Mouse (Mus musculus) intestine, embryonic 15.5 days (tissue): ENCODE results near the gene Ubox5. TPM values are rescaled to one million over a fixed set of nuclear protein-coding genes. Genes with fewer than 3 reads are reported as not detected.
A peak's percentile ranks its signal among the peaks of the same experiment; 100 is the strongest.

Experiments
- ATAC-seq: fragments of 200-750 bp; cut with Nextera tagmentation; 2 replicates; pipeline ENCODE4 v1.8.0; 2017; ENCODE audit warnings: moderate TSS enrichment, moderate library complexity
- H3K27ac ChIP-seq: fragments of 300-500 bp; sonication (generic); 2 replicates; pipeline ENCODE4 v1.5.1; 2015; ENCODE audit warnings: mild to moderate bottlenecking, inconsistent platforms
- H3K27me3 ChIP-seq: fragments of 300-500 bp; sonication (generic); replicated peaks from 2 replicates; pipeline ENCODE4 v1.6.1; 2015; ENCODE audit warnings: inconsistent platforms
- H3K36me3 ChIP-seq: fragments of 300-500 bp; sonication (generic); 2 replicates; pipeline ENCODE4 v1.6.1; 2015; ENCODE audit warnings: inconsistent platforms
- H3K4me1 ChIP-seq: fragments of 300-500 bp; sonication (generic); replicated peaks from 2 replicates; pipeline ENCODE4 v1.6.1; 2015; ENCODE audit warnings: inconsistent platforms
- H3K4me2 ChIP-seq: fragments of 300-500 bp; sonication (generic); replicated peaks from 2 replicates; pipeline ENCODE4 v1.6.1; 2015; ENCODE audit warnings: mild to moderate bottlenecking, inconsistent platforms
- H3K4me3 ChIP-seq: fragments of 300-500 bp; sonication (generic); replicated peaks from 2 replicates; pipeline ENCODE4 v1.5.1; 2015; ENCODE audit warnings: inconsistent platforms
- H3K9ac ChIP-seq: fragments of 300-500 bp; sonication (generic); 2 replicates; pipeline ENCODE4 v1.6.1; 2015; ENCODE audit warnings: inconsistent platforms
- H3K9me3 ChIP-seq: fragments of 300-500 bp; sonication (generic); 2 replicates; pipeline ENCODE4 v1.6.1; 2016; ENCODE audit warnings: inconsistent platforms
- WGBS: fragments of 180-500 bp; shearing (Covaris S2); methylation state at CpG from one replicate; pipeline ENCODE4 v1.1.7; 2015; 5-methylcytosine and 5-hydroxymethylcytosine counted together
- polyA plus RNA-seq: library from polyadenylated mRNA; unstranded; fragments of >200 nt; fragmentation: Nextera tagmentation; extraction: Ambion mirVana; gene quantifications from 2 replicates; pipeline ENCODE4 v1.2.1, GENCODE M21; 2015

The Ubox5 gene
- polyA plus RNA-seq, 1 experiment from 2014 or later: 12.0 TPM

DNA sequence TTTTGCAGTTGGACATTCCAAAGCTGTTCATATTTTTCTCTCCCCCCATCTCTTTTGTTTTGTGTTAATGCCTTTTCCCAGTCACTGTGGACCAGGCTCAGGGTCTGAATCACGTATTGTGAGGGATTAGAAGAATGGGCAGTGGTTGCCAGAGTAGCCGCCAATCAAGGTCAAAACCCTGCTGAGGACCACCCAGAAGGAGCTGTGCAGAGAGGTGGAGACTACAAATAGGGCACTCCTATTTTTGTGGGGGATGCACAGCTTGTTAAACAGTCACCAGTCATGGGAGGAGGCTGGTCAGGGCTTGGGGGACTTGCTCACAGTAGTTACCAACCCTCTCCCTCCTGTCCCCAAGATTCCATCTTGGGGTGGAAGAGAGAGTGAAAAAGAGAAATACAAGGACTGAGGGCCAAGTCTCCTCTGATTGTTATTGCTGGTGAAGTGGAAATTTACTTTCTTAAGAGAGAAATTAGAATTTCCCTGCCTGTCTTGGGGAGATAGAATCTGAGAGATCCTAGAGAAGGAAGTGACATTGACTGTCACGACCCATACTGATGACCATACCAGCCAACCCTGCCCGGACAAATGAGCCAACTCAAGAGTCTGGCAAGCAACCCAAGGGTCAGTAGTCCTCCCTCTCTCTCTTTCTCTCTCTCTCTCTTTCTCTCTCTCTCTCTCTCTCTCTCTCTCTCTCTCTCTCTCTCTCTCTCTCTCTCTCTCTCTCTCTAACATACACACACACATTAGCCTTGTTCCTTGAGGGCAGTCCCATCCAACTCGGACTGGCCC is 3.2 kb upstream of the Ubox5 start:
- no peak overlapping the region for H3K27ac ChIP-seq
- peaks cover 25% of the 10 kb centered on the region; the same call in 1 of the 2 replicates for H3K27me3 ChIP-seq
- no peak for ATAC-seq
- H3K9ac ChIP-seq: no peak overlapping the region
- H3K4me2 ChIP-seq: no peak overlapping the region
- WGBS: 64% methylated on average over 5 of the region's 5 CpGs
- H3K36me3 ChIP-seq: no peaks in the 10 kb centered on the region; the same call in 1 of the 2 replicates
- peaks cover 23% of the 10 kb centered on the region for H3K4me1 ChIP-seq
- no peak overlapping the region for H3K4me3 ChIP-seq
- H3K9me3 ChIP-seq: no peaks in the 10 kb centered on the region

DNA sequence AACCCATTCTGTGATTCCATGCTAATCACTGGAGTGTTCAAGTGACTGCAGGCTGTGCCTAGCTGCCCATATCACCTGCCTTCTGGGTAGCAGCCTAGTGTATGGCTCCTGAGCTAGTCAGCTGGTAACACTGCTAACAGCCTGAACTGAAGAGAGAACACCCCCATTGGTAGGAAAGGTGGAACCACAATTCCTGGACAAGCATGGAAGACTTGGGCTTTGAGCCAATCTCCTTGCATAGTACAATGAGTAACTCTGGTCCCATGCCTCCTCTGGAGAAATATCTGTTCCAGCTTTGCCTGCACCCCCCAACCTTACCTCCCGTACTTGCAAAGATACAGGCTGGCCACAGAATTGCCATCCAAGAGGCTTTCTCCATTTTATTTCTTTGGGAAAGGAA is 2.6 kb upstream of the Ubox5 start:
- no peaks in the 10 kb centered on the region; the same call in 1 of the 2 replicates for H3K36me3 ChIP-seq
- no peak overlapping the region for H3K4me2 ChIP-seq
- H3K27ac ChIP-seq: no peak overlapping the region
- 97% methylated on average over 1 of the region's 1 CpGs for WGBS
- H3K4me3 ChIP-seq: no peak overlapping the region
- peaks cover 21% of the 10 kb centered on the region; the same call in 1 of the 2 replicates for H3K27me3 ChIP-seq
- no peak for ATAC-seq
- no peaks in the 10 kb centered on the region for H3K9me3 ChIP-seq
- no peak overlapping the region for H3K9ac ChIP-seq
- H3K4me1 ChIP-seq: peaks cover 23% of the 10 kb centered on the region

- Histone ChIP-seq H3K36me3 (no peaks in the 10 kb centered on the region; the same call in 1 of the 2 replicates), H3K27ac (peak overlapping the region; percentile 62), H3K9me3 (no peaks in the 10 kb centered on the region), H3K27me3 (peaks cover 3% of the 10 kb centered on the region; the same call in 1 of the 2 replicates), H3K4me1 (peaks cover 4% of the 10 kb centered on the region; the same call in 1 of the 2 replicates), H3K9ac (peak overlapping the region; percentile 88), H3K4me3 (peak overlapping the region; percentile 92), H3K4me2 (peak overlapping the region; percentile 67)
- 1% methylated on average over 37 of the region's 37 CpGs for WGBS
- ATAC-seq: peak; percentile 67
These were observed 579 bp downstream of the Ubox5 start for GRCm38 (mm10) chr2:130629080-130629838.

- no peak overlapping the region for H3K9ac ChIP-seq
- H3K27ac ChIP-seq: no peak overlapping the region
- no peak for ATAC-seq
- H3K9me3 ChIP-seq: no peaks in the 10 kb centered on the region
- H3K27me3 ChIP-seq: no peaks in the 10 kb centered on the region
- 0 out of 2 replicates have a peak, but pooled peaks cover 4% of the 10 kb centered on the region for H3K4me1 ChIP-seq
- WGBS: 52% methylated on average over 3 of the region's 3 CpGs
- peak overlapping the region; percentile 92; the same call in 1 of the 2 replicates for H3K4me3 ChIP-seq
- H3K36me3 ChIP-seq: no peaks in the 10 kb centered on the region
- peak overlapping the region; percentile 67; the same call in 1 of the 2 replicates for H3K4me2 ChIP-seq
These were observed 1.4 kb downstream of the Ubox5 start for GRCm38 (mm10) chr2:130628424-130628823.

GRCm38 (mm10) chr2:130618972-130619371 is 10.9 kb downstream of the Ubox5 start:
- no peak overlapping the region for H3K27ac ChIP-seq
- H3K4me1 ChIP-seq: no peaks in the 10 kb centered on the region
- no peaks in the 10 kb centered on the region for H3K9me3 ChIP-seq
- no peak overlapping the region for H3K4me3 ChIP-seq
- ATAC-seq: no peak
- H3K27me3 ChIP-seq: no peaks in the 10 kb centered on the region
- no peak overlapping the region for H3K4me2 ChIP-seq
- peaks cover 11% of the 10 kb centered on the region; the same call in 1 of the 2 replicates for H3K36me3 ChIP-seq
- H3K9ac ChIP-seq: no peak overlapping the region
- WGBS: 93% methylated on average over 7 of the region's 7 CpGs

DNA sequence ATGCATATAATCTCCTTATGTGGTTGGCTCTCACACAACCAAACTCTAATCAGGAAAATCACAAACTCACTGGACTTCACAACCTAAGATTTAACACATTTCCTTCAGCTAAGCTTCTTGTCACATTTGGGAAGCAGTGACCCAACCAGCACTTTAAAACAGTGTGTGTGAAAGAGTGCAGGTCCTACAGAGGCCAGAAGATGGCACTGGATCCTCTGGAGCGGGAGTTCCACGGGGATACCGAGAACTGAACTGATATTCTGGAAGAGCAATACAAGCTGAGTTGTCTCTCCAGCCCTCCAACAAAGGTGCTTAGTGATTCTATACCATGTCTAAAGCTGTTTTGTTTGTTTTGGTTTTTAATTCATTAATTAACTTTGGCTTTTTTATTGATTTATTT is 16.7 kb downstream of the Ubox5 start:
- Histone ChIP-seq H3K9ac (no peak overlapping the region), H3K4me2 (no peak overlapping the region), H3K27me3 (no peaks in the 10 kb centered on the region), H3K4me3 (no peak overlapping the region), H3K36me3 (peaks cover 5% of the 10 kb centered on the region; the same call in 1 of the 2 replicates), H3K27ac (no peak overlapping the region), H3K9me3 (no peaks in the 10 kb centered on the region), H3K4me1 (no peaks in the 10 kb centered on the region)
- WGBS: 67% methylated on average over 3 of the region's 3 CpGs
- no peak for ATAC-seq

DNA sequence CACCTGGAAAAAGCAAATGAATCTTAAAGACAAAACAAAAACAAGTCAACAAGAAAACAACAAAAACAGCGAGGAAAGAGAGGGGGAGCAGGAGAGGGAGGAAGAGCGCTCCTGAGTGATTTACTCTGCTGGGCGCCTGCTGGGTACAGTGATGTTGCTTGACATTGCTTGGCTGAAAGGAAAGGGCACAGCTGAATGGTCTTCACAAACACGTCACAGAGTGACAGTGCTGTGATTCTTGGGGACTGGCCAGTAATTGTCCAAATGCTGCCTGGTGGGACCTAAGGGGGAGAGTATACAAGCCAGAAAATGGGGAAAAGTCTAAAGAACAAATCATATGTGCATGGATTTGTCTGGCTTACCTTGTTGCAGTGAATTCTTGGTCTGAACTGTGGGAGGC is 27.6 kb downstream of the Ubox5 start:
- ATAC-seq: no peak
- WGBS: 84% methylated on average over 4 of the region's 4 CpGs
- Histone ChIP-seq H3K9ac (no peak overlapping the region), H3K4me3 (no peak overlapping the region), H3K9me3 (no peaks in the 10 kb centered on the region), H3K27ac (no peak overlapping the region), H3K36me3 (peaks cover 16% of the 10 kb centered on the region), H3K4me2 (no peak overlapping the region), H3K4me1 (no peaks in the 10 kb centered on the region), H3K27me3 (no peaks in the 10 kb centered on the region)

DNA sequence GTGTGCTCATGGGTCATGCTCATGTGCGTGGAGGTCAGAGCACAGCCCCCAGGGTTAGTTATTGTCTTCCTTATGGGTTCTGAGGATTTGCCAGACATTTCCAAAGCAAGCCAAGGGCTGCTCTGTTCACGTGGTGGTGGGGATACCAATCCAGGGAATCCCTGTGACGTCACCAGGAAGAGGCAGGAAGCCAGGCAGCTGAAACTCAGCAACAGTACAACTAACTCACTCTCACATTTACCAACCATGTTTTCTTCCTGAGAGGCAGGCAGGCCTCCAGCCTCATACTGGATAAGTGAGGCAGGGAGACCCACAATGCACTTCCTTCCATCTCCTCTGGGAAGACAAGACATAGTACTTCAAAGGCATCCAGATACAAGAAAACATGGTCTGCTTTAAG is 31.4 kb downstream of the Ubox5 start:
- Histone ChIP-seq H3K4me1 (no peaks in the 10 kb centered on the region), H3K4me3 (no peak overlapping the region), H3K9me3 (no peaks in the 10 kb centered on the region), H3K27ac (no peak overlapping the region), H3K4me2 (no peak overlapping the region), H3K27me3 (no peaks in the 10 kb centered on the region), H3K9ac (no peak overlapping the region), H3K36me3 (peaks cover 27% of the 10 kb centered on the region)
- no peak for ATAC-seq
- WGBS: 72% methylated on average over 3 of the region's 3 CpGs

DNA sequence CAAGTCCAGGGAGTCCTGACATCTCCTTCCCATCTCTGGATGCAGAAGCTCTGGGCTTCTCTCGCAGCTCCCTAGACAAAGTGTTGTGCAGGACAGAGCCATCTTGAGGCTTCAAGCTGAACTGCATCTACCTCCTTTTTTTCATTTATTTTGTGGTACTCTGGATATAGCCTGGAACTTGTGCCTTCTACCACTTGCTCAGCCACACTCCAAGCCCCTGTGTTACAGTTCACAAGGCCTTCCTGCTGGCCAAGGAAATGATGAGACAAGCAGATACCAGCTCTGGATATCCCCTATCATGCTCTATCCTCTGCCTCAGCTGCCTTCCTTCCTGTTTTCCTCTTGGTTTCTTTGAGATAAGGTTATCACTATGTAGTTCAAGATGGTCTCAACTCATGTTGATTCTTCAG is 32.2 kb downstream of the Ubox5 start:
- no peak overlapping the region for H3K4me3 ChIP-seq
- H3K4me2 ChIP-seq: no peak overlapping the region
- no peaks in the 10 kb centered on the region for H3K27me3 ChIP-seq
- ATAC-seq: no peak
- no peak overlapping the region for H3K27ac ChIP-seq
- H3K4me1 ChIP-seq: no peaks in the 10 kb centered on the region
- no peak overlapping the region for H3K9ac ChIP-seq
- no peaks in the 10 kb centered on the region for H3K9me3 ChIP-seq
- 16% methylated on average over 1 of the region's 1 CpGs for WGBS
- peaks cover 27% of the 10 kb centered on the region for H3K36me3 ChIP-seq

DNA sequence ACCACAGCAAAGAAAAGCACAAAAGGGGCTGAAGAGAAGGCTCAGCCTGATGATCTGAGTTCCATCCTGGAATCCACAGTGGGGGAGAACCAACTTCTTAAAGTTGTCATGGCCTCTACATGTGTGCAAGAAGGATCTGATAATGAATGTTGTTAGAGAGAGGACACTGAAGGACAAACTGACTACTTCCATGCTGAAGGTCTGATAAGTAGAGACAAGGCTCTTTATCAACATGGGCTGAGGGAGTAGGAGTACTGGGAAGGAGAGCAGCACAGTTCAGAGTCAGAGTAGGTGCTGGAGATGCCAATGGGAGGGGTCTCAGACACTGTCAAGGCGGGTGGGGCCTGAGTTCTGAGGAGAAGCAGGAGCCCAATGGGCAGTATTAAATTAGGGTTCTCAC is 34.2 kb downstream of the Ubox5 start:
- H3K27me3 ChIP-seq: no peaks in the 10 kb centered on the region
- H3K36me3 ChIP-seq: peaks cover 27% of the 10 kb centered on the region
- no peak overlapping the region for H3K4me2 ChIP-seq
- H3K9ac ChIP-seq: no peak overlapping the region
- no peak overlapping the region for H3K27ac ChIP-seq
- H3K4me3 ChIP-seq: no peak overlapping the region
- ATAC-seq: no peak
- H3K9me3 ChIP-seq: no peaks in the 10 kb centered on the region
- WGBS: 79% methylated on average over 1 of the region's 1 CpGs
- no peaks in the 10 kb centered on the region for H3K4me1 ChIP-seq

DNA sequence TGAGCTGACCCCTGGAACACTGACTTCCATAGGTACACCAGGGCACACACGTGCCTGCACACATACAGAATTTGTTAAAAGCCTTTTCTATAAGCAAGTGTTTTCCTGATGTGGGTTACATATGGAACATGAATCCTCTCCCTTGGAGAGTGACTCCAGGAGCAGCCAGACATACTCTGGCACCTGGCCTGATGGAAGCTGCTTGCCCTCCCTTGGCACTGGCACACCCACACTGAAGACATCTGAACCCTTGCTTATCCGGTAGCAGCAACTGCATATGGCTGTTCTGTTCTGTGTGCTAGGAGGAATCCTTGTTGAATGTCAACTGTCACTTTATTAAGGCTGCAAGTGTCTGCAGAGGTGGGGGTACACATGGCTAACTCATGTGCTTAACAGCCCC is 38.8 kb downstream of the Ubox5 start:
- Histone ChIP-seq H3K4me3 (no peak overlapping the region), H3K4me1 (no peaks in the 10 kb centered on the region), H3K9ac (no peak overlapping the region), H3K36me3 (0 out of 2 replicates have a peak, but pooled peaks cover 6% of the 10 kb centered on the region), H3K9me3 (no peaks in the 10 kb centered on the region), H3K27ac (no peak overlapping the region), H3K27me3 (no peaks in the 10 kb centered on the region), H3K4me2 (no peak overlapping the region)
- ATAC-seq: no peak
- 94% methylated on average over 2 of the region's 2 CpGs for WGBS

GRCm38 (mm10) chr2:130589761-130590160 is 40.1 kb downstream of the Ubox5 start:
- no peak for ATAC-seq

More at GRCm38 (mm10) chr2:130589761-130590160, 40.1 kb downstream of the Ubox5 start:
- WGBS: 93% methylated on average over 2 of the region's 2 CpGs
- Histone ChIP-seq H3K27me3 (no peaks in the 10 kb centered on the region), H3K4me2 (no peak overlapping the region), H3K36me3 (no peaks in the 10 kb centered on the region), H3K9me3 (no peaks in the 10 kb centered on the region), H3K4me3 (no peak overlapping the region), H3K4me1 (no peaks in the 10 kb centered on the region), H3K9ac (no peak overlapping the region), H3K27ac (no peak overlapping the region)
